Mouse (Mus musculus) CH12.LX (cell line): Measurements from ENCODE around the gene 4930595D18Rik. TPM values are rescaled to one million over a fixed set of nuclear protein-coding genes. Genes with fewer than 3 reads are reported as not detected.

Experiments
- DNase-seq: peaks from one replicate; pipeline ENCODE4 v3.0.0-alpha.2; 2013; ENCODE audit errors: extremely low read depth
- H3K27ac ChIP-seq: 2 replicates; pipeline ENCODE4 v1.5.1; 2012; ENCODE audit warnings: low read depth, mild to moderate bottlenecking, control low read depth, moderate library complexity; ENCODE audit not compliant: insufficient read depth
- H3K27me3 ChIP-seq: replicated peaks from 2 replicates; pipeline ENCODE3; 2012; ENCODE audit warnings: inconsistent platforms
- H3K36me3 ChIP-seq, 2 experiments: replicated peaks in 1 of 2; 2 replicates each; pipeline versions ENCODE3 to v1.6.1; 2012; ENCODE audit warnings: inconsistent platforms in 1 of 2, low read length in 1 of 2, mild to moderate bottlenecking in 1 of 2, mixed read lengths in 1 of 2, moderate library complexity in 1 of 2; ENCODE audit not compliant: control insufficient read depth in 1 of 2, insufficient read depth in 1 of 2
- H3K4me1 ChIP-seq, 2 experiments: 2 replicates each; pipeline ENCODE4 v1.6.1; 2012; ENCODE audit warnings: inconsistent platforms in 1 of 2, moderate library complexity in 1 of 2; ENCODE audit not compliant: insufficient read depth in 2 of 2, control insufficient read depth in 1 of 2
- H3K4me2 ChIP-seq: 2 replicates; pipeline ENCODE4 v1.6.1; 2012; ENCODE audit warnings: low read depth, mild to moderate bottlenecking, control low read depth; ENCODE audit not compliant: poor library complexity, insufficient read depth, severe bottlenecking
- H3K4me3 ChIP-seq, 3 experiments: fragments of 150-350 bp in 1 of 3; sonication (generic) in 1 of 3; replicated peaks in 1 of 3; 2 replicates each; pipeline versions ENCODE3 to v1.5.1; 2011 to 2012; ENCODE audit warnings: low read depth in 2 of 3, low read length in 2 of 3, mild to moderate bottlenecking in 2 of 3, moderate library complexity in 2 of 3, control low read depth in 1 of 3, improper control_type of control experiment in 1 of 3, inconsistent platforms in 1 of 3, mixed read lengths in 1 of 3; ENCODE audit not compliant: poor library complexity in 1 of 3
- H3K79me2 ChIP-seq: replicated peaks from 2 replicates; pipeline ENCODE4 v1.6.1; 2012; ENCODE audit warnings: mild to moderate bottlenecking, moderate library complexity; ENCODE audit not compliant: control insufficient read depth, poor library complexity, insufficient read depth, severe bottlenecking; ENCODE audit errors: extremely low read depth
- H3K9ac ChIP-seq: 2 replicates; pipeline ENCODE4 v1.6.1; 2012; ENCODE audit warnings: low read depth, mild to moderate bottlenecking, control low read depth, moderate library complexity; ENCODE audit not compliant: insufficient read depth
- H3K9me3 ChIP-seq: replicated peaks from 2 replicates; pipeline ENCODE3; 2012; ENCODE audit warnings: low read length, inconsistent platforms, mixed read lengths
- CHD1 ChIP-seq: IDR thresholded peaks from 2 replicates; pipeline ENCODE4 v1.6.1; 2012; ENCODE audit warnings: low read depth, low read length, improper control_type of control experiment, inconsistent platforms
- CHD2 ChIP-seq: IDR thresholded peaks from 2 replicates; pipeline ENCODE4 v1.6.1; 2011; ENCODE audit warnings: low read length, improper control_type of control experiment
- E2F4 ChIP-seq: IDR thresholded peaks from 2 replicates; pipeline ENCODE4 v1.6.1; 2011; ENCODE audit warnings: low read depth, low read length, improper control_type of control experiment; ENCODE audit not compliant: insufficient replicate concordance
- ELF1 ChIP-seq: IDR thresholded peaks from 2 replicates; pipeline ENCODE4 v1.6.1; 2014; ENCODE audit warnings: low read depth, mild to moderate bottlenecking, inconsistent platforms, low read length, improper control_type of control experiment
- EP300 ChIP-seq: IDR thresholded peaks from 2 replicates; pipeline ENCODE4 v1.6.1; 2011; ENCODE audit warnings: low read length, improper control_type of control experiment
- ETS1 ChIP-seq: conservative IDR thresholded peaks from 2 replicates; pipeline ENCODE4 v1.6.1; 2012; ENCODE audit warnings: low read depth, mild to moderate bottlenecking, inconsistent platforms, low read length, improper control_type of control experiment, moderate library complexity
- HCFC1 ChIP-seq: IDR thresholded peaks from 2 replicates; pipeline ENCODE4 v1.6.1; 2012; ENCODE audit warnings: low read depth, mild to moderate bottlenecking, inconsistent platforms, low read length, improper control_type of control experiment
- IRF4 ChIP-seq: IDR thresholded peaks from 2 replicates; pipeline ENCODE4 v1.6.1; 2014; ENCODE audit warnings: low read depth, mild to moderate bottlenecking, inconsistent platforms, low read length, improper control_type of control experiment
- JUND ChIP-seq: conservative IDR thresholded peaks from 2 replicates; pipeline ENCODE4 v1.6.1; 2011; ENCODE audit warnings: low read depth, low read length, improper control_type of control experiment
- KAT2A ChIP-seq: IDR thresholded peaks from 2 replicates; pipeline ENCODE4 v1.6.1; 2012; ENCODE audit warnings: low read length, improper control_type of control experiment, inconsistent platforms; ENCODE audit not compliant: insufficient replicate concordance
- MAX ChIP-seq: IDR thresholded peaks from 2 replicates; pipeline ENCODE4 v1.6.1; 2011; ENCODE audit warnings: low read length, improper control_type of control experiment
- MEF2A ChIP-seq: IDR thresholded peaks from 2 replicates; pipeline ENCODE4 v1.6.1; 2014; ENCODE audit warnings: low read depth, mild to moderate bottlenecking, inconsistent platforms, low read length, improper control_type of control experiment, borderline replicate concordance
- MXI1 ChIP-seq: IDR thresholded peaks from 2 replicates; pipeline ENCODE4 v1.6.1; 2011; ENCODE audit warnings: mild to moderate bottlenecking, low read depth, low read length, improper control_type of control experiment
- MYC ChIP-seq: IDR thresholded peaks from 2 replicates; pipeline ENCODE4 v1.6.1; 2011; ENCODE audit warnings: low read depth, mild to moderate bottlenecking, improper control_type of control experiment, low read length
- NELFE ChIP-seq: IDR thresholded peaks from 2 replicates; pipeline ENCODE4 v1.6.1; 2011; ENCODE audit warnings: low read depth, low read length, improper control_type of control experiment
- NRF1 ChIP-seq: IDR thresholded peaks from 2 replicates; pipeline ENCODE4 v1.6.1; 2014; ENCODE audit warnings: low read depth, mild to moderate bottlenecking, inconsistent platforms, low read length, improper control_type of control experiment, moderate library complexity
- POLR2A ChIP-seq: IDR thresholded peaks from 2 replicates; pipeline ENCODE4 v1.6.1; 2011; ENCODE audit warnings: low read depth, mild to moderate bottlenecking, improper control_type of control experiment, low read length
- SIN3A ChIP-seq: IDR thresholded peaks from 2 replicates; pipeline ENCODE4 v1.6.1; 2012; ENCODE audit warnings: low read length, improper control_type of control experiment, inconsistent platforms
- SMC3 ChIP-seq: IDR thresholded peaks from 2 replicates; pipeline ENCODE4 v1.6.1; 2011; ENCODE audit warnings: low read depth, low read length, improper control_type of control experiment
- TCF12 ChIP-seq: IDR thresholded peaks from 2 replicates; pipeline ENCODE4 v1.6.1; 2014; ENCODE audit warnings: low read depth, mild to moderate bottlenecking, inconsistent platforms, low read length, improper control_type of control experiment
- UBTF ChIP-seq: IDR thresholded peaks from 2 replicates; pipeline ENCODE4 v1.6.1; 2012; ENCODE audit warnings: low read depth, mild to moderate bottlenecking, inconsistent platforms, low read length, improper control_type of control experiment, moderate library complexity
- USF2 ChIP-seq: conservative IDR thresholded peaks from 2 replicates; pipeline ENCODE4 v1.6.1; 2011; ENCODE audit warnings: low read depth, low read length, improper control_type of control experiment
- ZKSCAN1 ChIP-seq: IDR thresholded peaks from 2 replicates; pipeline ENCODE4 v1.6.1; 2012; ENCODE audit warnings: low read depth, inconsistent platforms, low read length, improper control_type of control experiment, borderline replicate concordance
- ZMIZ1 ChIP-seq: IDR thresholded peaks from 2 replicates; pipeline ENCODE4 v1.6.1; 2012; ENCODE audit warnings: low read depth, mild to moderate bottlenecking, inconsistent platforms, low read length, improper control_type of control experiment
- ZNF384 ChIP-seq: IDR thresholded peaks from 2 replicates; pipeline ENCODE4 v1.6.1; 2012; ENCODE audit warnings: low read depth, low read length, improper control_type of control experiment, inconsistent platforms
- dilution Hi-C: fragments of 300-500 bp; cut with MboI; formaldehyde crosslinking; loops from 2 replicates; pipeline ENCODE4 v1.14.3; 2020; ENCODE audit warnings: low sequenced_read_pairs; ENCODE audit not compliant: extremely low pct_unique_long_range_greater_than_20kb, extremely low pct_ligation_motif_present
- in situ Hi-C: fragments of 300-500 bp; cut with MboI; formaldehyde crosslinking; loops from 3 replicates; pipeline ENCODE4 v1.14.3; 2019; ENCODE audit warnings: low sequenced_read_pairs, low pct_ligation_motif_present, low pct_unique_long_range_greater_than_20kb, mixed read lengths
- polyA plus RNA-seq: library from polyadenylated mRNA; unstranded; fragments of >175 nt; gene quantifications from 2 replicates; pipeline ENCODE4 v1.2.1, GENCODE M21; 2012; ENCODE audit warnings: low read depth; ENCODE audit not compliant: insufficient read length
- total RNA-seq, 2 experiments: library from RNA; depleted of rRNA; stranded (reverse); fragments of 300-350 nt in 1 of 2; fragments of >200 nt in 1 of 2; gene quantifications; 2 replicates each; pipeline ENCODE4 v1.2.3; 2012 to 2014

4930595D18Rik gene
- total and polyA plus RNA-seq, 3 experiments, result 0.57 TPM; not detected in 2

- Histone ChIP-seq H3K27me3 (no peaks in the 10 kb centered on the region), H3K4me3 (no peak overlapping the region), H3K4me2 (no peak overlapping the region), H3K36me3 (peaks cover 17 to 79% of the 10 kb centered on the region in 2 experiments), H3K4me1 (peaks cover 0 to 9% of the 10 kb centered on the region in 2 experiments; a peak in 1 of 4 replicates), H3K27ac (no peak overlapping the region), H3K79me2 (peaks cover 43% of the 10 kb centered on the region)
- dilution Hi-C loops (no loop called here), in situ Hi-C loops (no loop called here)
- DNase-seq, result no peak
- TF ChIP-seq EP300 (no peak), NELFE (no peak), KAT2A (no peak), USF2 (no peak)
- TF ChIP-seq, all 38 proteins: peak for 0
- Histone ChIP-seq H3K9me3 (no peaks in the 10 kb centered on the region), H3K9ac (no peak overlapping the region)
Measured at GRCm38 (mm10) chr12:111193331-111193730, 9.0 kb upstream of the 4930595D18Rik start.

DNA sequence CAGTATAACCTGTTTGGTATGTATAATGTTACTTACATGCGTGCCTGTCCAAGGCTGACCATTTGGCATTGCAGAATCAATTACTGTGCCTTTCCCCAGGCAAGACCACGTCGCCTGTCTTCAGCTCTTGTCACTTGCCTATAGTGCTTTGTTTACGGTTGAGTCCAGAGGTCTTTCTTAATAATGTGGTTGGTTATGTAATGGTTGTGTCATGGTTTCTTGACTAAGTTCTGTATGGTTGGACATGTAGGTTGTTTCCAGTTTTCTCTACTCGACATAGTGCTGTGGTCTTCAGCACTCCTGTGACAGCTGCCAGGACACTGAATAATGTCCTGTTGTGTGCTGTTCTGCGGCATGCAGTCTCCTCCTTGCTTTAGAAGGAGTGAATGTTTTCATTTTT lies 8.5 kb upstream of the 4930595D18Rik start:
- H3K36me3 ChIP-seq, result peaks cover 17 to 83% of the 10 kb centered on the region in 2 experiments

DNA sequence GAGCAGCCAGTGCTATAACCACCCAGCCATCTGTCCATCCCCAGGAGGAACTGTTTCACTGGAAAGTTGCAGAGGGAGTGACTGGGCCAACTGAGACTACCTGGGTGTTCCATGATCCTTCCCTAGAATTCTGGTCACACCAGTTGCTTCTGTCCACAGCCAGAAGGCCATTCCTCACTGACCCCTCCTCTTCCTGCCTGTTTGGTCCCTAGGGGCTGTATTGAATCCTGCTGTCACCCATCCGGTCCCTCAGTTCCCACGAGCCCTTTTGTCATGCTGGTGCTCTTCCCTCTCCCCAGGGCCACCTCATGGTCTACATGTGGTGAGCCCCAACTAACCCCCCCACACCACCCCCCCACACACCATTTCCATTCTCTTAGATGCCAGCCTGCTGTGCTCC lies 6.6 kb upstream of the 4930595D18Rik start:
- peaks cover 43% of the 10 kb centered on the region for H3K79me2 ChIP-seq
- dilution Hi-C loops, result no loop called here
- peaks cover 11 to 81% of the 10 kb centered on the region in 2 experiments for H3K36me3 ChIP-seq
- H3K9me3 ChIP-seq, result no peaks in the 10 kb centered on the region
- in situ Hi-C loops, result no loop called here
- no peaks in the 10 kb centered on the region for H3K27me3 ChIP-seq
- no peak overlapping the region for H3K27ac ChIP-seq
- H3K4me1 ChIP-seq, result peaks cover 0 to 25% of the 10 kb centered on the region in 2 experiments; a peak in 3 of 4 replicates
- no peak for DNase-seq
- no peak overlapping the region for H3K4me3 ChIP-seq
- no peak overlapping the region for H3K9ac ChIP-seq
- no peak overlapping the region for H3K4me2 ChIP-seq
- TF ChIP-seq KAT2A, result no peak
- TF ChIP-seq IRF4, result no peak
- TF ChIP-seq CHD1, result no peak
- no peak for TF ChIP-seq POLR2A
- no peak for TF ChIP-seq UBTF
- no peak for TF ChIP-seq CHD2
- no peak for TF ChIP-seq NELFE
- TF ChIP-seq ZNF384, result no peak
- TF ChIP-seq NRF1, result no peak
- TF ChIP-seq, all 38 proteins: peak for 0

More for the DNA sequence above, 8.5 kb upstream of the 4930595D18Rik start:
- no peak overlapping the region for H3K4me3 ChIP-seq
- DNase-seq, result no peak
- no peak overlapping the region for H3K9ac ChIP-seq
- peaks cover 39% of the 10 kb centered on the region for H3K79me2 ChIP-seq
- H3K27ac ChIP-seq, result no peak overlapping the region
- in situ Hi-C loops, result no loop called here
- H3K27me3 ChIP-seq, result no peaks in the 10 kb centered on the region
- H3K4me2 ChIP-seq, result no peak overlapping the region
- peaks cover 0 to 9% of the 10 kb centered on the region in 2 experiments; a peak in 1 of 4 replicates for H3K4me1 ChIP-seq
- no peaks in the 10 kb centered on the region for H3K9me3 ChIP-seq
- no peak for TF ChIP-seq ELF1
- TF ChIP-seq HCFC1, result no peak
- TF ChIP-seq MAX, result no peak
- TF ChIP-seq ZNF384, result no peak
- no peak for TF ChIP-seq POLR2A
- TF ChIP-seq SMC3, result no peak
- no peak for TF ChIP-seq MEF2A
- no peak for TF ChIP-seq MXI1
- TF ChIP-seq MYC, result no peak
- TF ChIP-seq KAT2A, result no peak
- TF ChIP-seq ZMIZ1, result no peak
- TF ChIP-seq TCF12, result no peak
- TF ChIP-seq JUND, result no peak
- no peak for TF ChIP-seq SIN3A
- TF ChIP-seq EP300, result no peak
- no peak for TF ChIP-seq ETS1
- no peak for TF ChIP-seq ZKSCAN1
- no peak for TF ChIP-seq E2F4
- TF ChIP-seq, all 38 proteins: peak for 0
- dilution Hi-C loops, result no loop called here
